Mouse (Mus musculus): Measurements from ENCODE around the gene Unc5b.
"Not testable (repeated sequence)": the region's sequence is repeated elsewhere in the genome, so short reads cannot be mapped to it uniquely, and the experiment has no call there.

Unc5b gene

GRCm38 (mm10) chr10:60752040-60753020 lies 79.1 kb downstream of the Unc5b start, which contains the start of gene Slc29a3:
Gene Slc29a3, minus strand, starts transcription at chr10:60752794.
- peak; percentile 95 for DNase-seq

- no peak for DNase-seq
These were observed 83.6 kb downstream of the Unc5b start for GRCm38 (mm10) chr10:60747667-60748212.

- no peak for DNase-seq
These were observed 84.9 kb downstream of the Unc5b start for GRCm38 (mm10) chr10:60746512-60746911.

GRCm38 (mm10) chr10:60744543-60745290 lies 86.7 kb downstream of the Unc5b start:
- DNase-seq = no peak

- DNase-seq = peak; percentile 16
These were observed 87.7 kb downstream of the Unc5b start for GRCm38 (mm10) chr10:60743681-60744080.

GRCm38 (mm10) chr10:60742942-60743341 lies 88.4 kb downstream of the Unc5b start:
- DNase-seq = no peak

GRCm38 (mm10) chr10:60742296-60742695 lies 89.1 kb downstream of the Unc5b start:
- DNase-seq = not testable (repeated sequence)

- DNase-seq = no peak
These were observed 89.9 kb downstream of the Unc5b start for GRCm38 (mm10) chr10:60741435-60741834.

- no peak for DNase-seq
These were observed 91.6 kb downstream of the Unc5b start for GRCm38 (mm10) chr10:60739619-60740363.

GRCm38 (mm10) chr10:60737886-60738640 lies 93.3 kb downstream of the Unc5b start:
- DNase-seq = no peak

GRCm38 (mm10) chr10:60737169-60737728 lies 94.1 kb downstream of the Unc5b start:
- DNase-seq = no peak

- DNase-seq = no peak
These were observed 95.6 kb downstream of the Unc5b start for GRCm38 (mm10) chr10:60735737-60736136.

- DNase-seq = no peak
These were observed 97.9 kb downstream of the Unc5b start for GRCm38 (mm10) chr10:60733471-60733870.

- DNase-seq = no peak
These were observed 99.0 kb downstream of the Unc5b start for GRCm38 (mm10) chr10:60732397-60732861.

- DNase-seq = no peak
These were observed 99.6 kb downstream of the Unc5b start for GRCm38 (mm10) chr10:60731742-60732141.

GRCm38 (mm10) chr10:60727301-60727700 lies 104.1 kb downstream of the Unc5b start:
- DNase-seq = no peak

- DNase-seq = no peak
These were observed 104.5 kb downstream of the Unc5b start for GRCm38 (mm10) chr10:60726896-60727295.

- DNase-seq = no peak
These were observed 106.9 kb downstream of the Unc5b start for GRCm38 (mm10) chr10:60724496-60724895.

- no peak for DNase-seq
These were observed 108.0 kb downstream of the Unc5b start for GRCm38 (mm10) chr10:60723345-60723744.

- no peak for DNase-seq
These were observed 109.7 kb downstream of the Unc5b start for GRCm38 (mm10) chr10:60721640-60722039.

- DNase-seq = no peak
These were observed 110.9 kb downstream of the Unc5b start for GRCm38 (mm10) chr10:60720461-60720860.
